Mouse (Mus musculus) C2C12 (cell line): Measurements from ENCODE around the gene Prm2.

Experiments used
- CTCF ChIP-seq: IDR thresholded peaks from one replicate; pipeline ENCODE4 v1.5.1; 2011; ENCODE audit not compliant: control insufficient read depth, insufficient read depth, insufficient read length
- MYOD1 ChIP-seq: IDR thresholded peaks from one replicate; pipeline ENCODE4 v1.6.1; 2011; ENCODE audit warnings: low read depth; ENCODE audit not compliant: control insufficient read depth, insufficient read length

- TF ChIP-seq MYOD1 (no peak), CTCF (no peak)
Observed at GRCm38 (mm10) chr16:10773543-10773942, 22.4 kb downstream of the Prm2 start.
